Mouse (Mus musculus) heart, adult 2 months (tissue): Measurements from ENCODE around the gene Bcap31. TPM values are rescaled to one million over a fixed set of nuclear protein-coding genes. Genes with fewer than 3 reads are reported as not detected.

ENCODE experiments used
- DNase-seq, 2 experiments: peaks; one replicate each; pipeline ENCODE4 v3.0.0; 2021
- H3K27ac ChIP-seq: fragments of 200-600 bp; 2 replicates; pipeline ENCODE4 v1.8.1; 2022
- H3K27me3 ChIP-seq: fragments of 200-500 bp; 2 replicates; pipeline ENCODE4 v1.6.1; 2012; ENCODE audit warnings: mild to moderate bottlenecking, low read length, inconsistent platforms, mixed read lengths; ENCODE audit not compliant: control insufficient read depth, insufficient read depth
- H3K36me3 ChIP-seq: fragments of 200-500 bp; 2 replicates; pipeline ENCODE4 v1.6.1; 2012; ENCODE audit warnings: low read length, inconsistent platforms; ENCODE audit not compliant: control insufficient read depth, insufficient read depth
- H3K4me1 ChIP-seq: fragments of 200-500 bp; 2 replicates; pipeline ENCODE4 v1.6.1; 2011; ENCODE audit warnings: low read length; ENCODE audit not compliant: control insufficient read depth, insufficient read depth
- H3K4me3 ChIP-seq: fragments of 200-600 bp; 2 replicates; pipeline ENCODE4 v1.8.1; 2022
- H3K79me2 ChIP-seq: fragments of 200-500 bp; replicated peaks from 2 replicates; pipeline ENCODE4 v1.6.1; 2012; ENCODE audit warnings: mild to moderate bottlenecking, inconsistent platforms, low read length, moderate library complexity, mixed read lengths; ENCODE audit not compliant: control insufficient read depth, insufficient read depth
- H3K9ac ChIP-seq: fragments of 200-500 bp; 2 replicates; pipeline ENCODE4 v1.6.1; 2012; ENCODE audit warnings: low read depth, mild to moderate bottlenecking, control low read depth, inconsistent platforms, low read length, mixed read lengths
- CTCF ChIP-seq: fragments of 200-600 bp; IDR thresholded peaks from 2 replicates; pipeline ENCODE4 v1.8.1; 2022; ENCODE audit warnings: antibody characterized with exemption, mild to moderate bottlenecking, moderate library complexity
- EP300 ChIP-seq: fragments of 200-500 bp; IDR thresholded peaks from 2 replicates; pipeline ENCODE4 v1.6.1; 2011; ENCODE audit warnings: low read depth, low read length, control low read depth; ENCODE audit not compliant: insufficient read depth
- POLR2A ChIP-seq: fragments of 200-500 bp; IDR thresholded peaks from 2 replicates; pipeline ENCODE4 v1.6.1; 2011; ENCODE audit warnings: mild to moderate bottlenecking, low read depth, low read length, control low read depth; ENCODE audit not compliant: insufficient read depth
- WGBS: fragments of 180-500 bp; shearing (Covaris S2); methylation state at CpG from one replicate; pipeline ENCODE4 v1.1.7; 2018; 5-methylcytosine and 5-hydroxymethylcytosine counted together
- intact Hi-C: fragments of 180-260 bp; cut with DNase I; formaldehyde crosslinking; loops from one replicate; pipeline ENCODE4 v1.15.1; 2025
- polyA plus RNA-seq: library from polyadenylated mRNA; depleted of rRNA; stranded (reverse); fragments of >200 nt; gene quantifications from 2 replicates; pipeline ENCODE4 v1.2.3, GENCODE M21; 2012
- total RNA-seq, 2 experiments: library from RNA; stranded (reverse); gene quantifications; 2 replicates each; pipeline ENCODE4 v1.2.3; 2021

Bcap31 gene
- total and polyA plus RNA-seq, 3 experiments = 43.1 to 79.5 (median 71.8) TPM

GRCm38 (mm10) chrX:73659575-73660283 lies 56.2 kb downstream of the Bcap31 start, which contains the start of gene Pnck:
TSS of gene Pnck (minus strand) at chrX:73660117.
- WGBS = 30% methylated on average over 44 of the region's 57 CpGs
- H3K36me3 ChIP-seq = no peaks in the 10 kb centered on the region
- TF ChIP-seq CTCF = no peak
- TF ChIP-seq EP300 = no peak
- no peak for TF ChIP-seq POLR2A
- H3K9ac ChIP-seq = peak within 1 kb of the TSS; percentile 57
- no peak within 1 kb of the TSS; the same call in 1 of the 2 replicates for H3K27ac ChIP-seq
- intact Hi-C loops = loop anchor here (5.0 kb wide), 1 partner anchor 652 kb away; no protein-coding TSS in a partner anchor
- H3K79me2 ChIP-seq = no peaks in the 10 kb centered on the region
- peak within 1 kb of the TSS; percentile 41 for H3K4me3 ChIP-seq
- H3K4me1 ChIP-seq = no peaks in the 10 kb centered on the region
- no peak for DNase-seq
- H3K27me3 ChIP-seq = no peaks in the 10 kb centered on the region

GRCm38 (mm10) chrX:73658936-73659574 lies 56.9 kb downstream of the Bcap31 start:
- TF ChIP-seq POLR2A (no peak), CTCF (no peak), EP300 (no peak)
- no peak overlapping the region for H3K27ac ChIP-seq
- H3K79me2 ChIP-seq = no peaks in the 10 kb centered on the region
- H3K4me3 ChIP-seq = no peak overlapping the region
- no peak for DNase-seq
- no peak overlapping the region for H3K9ac ChIP-seq
- H3K27me3 ChIP-seq = no peaks in the 10 kb centered on the region
- WGBS = 69% methylated on average over 13 of the region's 13 CpGs
- H3K36me3 ChIP-seq = no peaks in the 10 kb centered on the region
- intact Hi-C loops = no loop called here
- H3K4me1 ChIP-seq = no peaks in the 10 kb centered on the region

- WGBS = 53% methylated on average over 7 of the region's 7 CpGs
- no peak overlapping the region for H3K27ac ChIP-seq
- intact Hi-C loops = no loop called here
Observed at GRCm38 (mm10) chrX:73658391-73658790, 57.6 kb downstream of the Bcap31 start.

GRCm38 (mm10) chrX:73655529-73655928 lies 60.4 kb downstream of the Bcap31 start:
- H3K4me3 ChIP-seq = no peak overlapping the region
- no peaks in the 10 kb centered on the region for H3K79me2 ChIP-seq
- no peaks in the 10 kb centered on the region for H3K4me1 ChIP-seq
- no peak overlapping the region for H3K9ac ChIP-seq
- 59% methylated on average over 3 of the region's 3 CpGs for WGBS
- no peak for DNase-seq
- H3K27ac ChIP-seq = no peak overlapping the region
- TF ChIP-seq POLR2A (no peak), EP300 (no peak), CTCF (peak; percentile 59)
- H3K36me3 ChIP-seq = no peaks in the 10 kb centered on the region
- intact Hi-C loops = loop anchor here (2.0 kb wide), 1 partner anchor 113 kb away; no protein-coding TSS in a partner anchor
- no peaks in the 10 kb centered on the region for H3K27me3 ChIP-seq

More at GRCm38 (mm10) chrX:73658391-73658790, 57.6 kb downstream of the Bcap31 start:
- H3K4me1 ChIP-seq = no peaks in the 10 kb centered on the region
- no peaks in the 10 kb centered on the region for H3K36me3 ChIP-seq
- no peak overlapping the region for H3K4me3 ChIP-seq
- H3K9ac ChIP-seq = no peak overlapping the region
- H3K79me2 ChIP-seq = no peaks in the 10 kb centered on the region
- no peak for DNase-seq
- H3K27me3 ChIP-seq = no peaks in the 10 kb centered on the region
- TF ChIP-seq POLR2A (no peak), EP300 (no peak)

GRCm38 (mm10) chrX:73654177-73654576 lies 61.8 kb downstream of the Bcap31 start:
- DNase-seq = peak; percentile 47 to 66
- intact Hi-C loops = loop anchor here (1.0 to 5.0 kb wide), 4 partner anchors 62 to 202 kb away; no protein-coding TSS in a partner anchor
- Histone ChIP-seq H3K27me3 (no peaks in the 10 kb centered on the region), H3K9ac (no peak overlapping the region), H3K4me3 (no peak overlapping the region), H3K27ac (no peak overlapping the region), H3K4me1 (no peaks in the 10 kb centered on the region), H3K79me2 (no peaks in the 10 kb centered on the region), H3K36me3 (no peaks in the 10 kb centered on the region)
- TF ChIP-seq EP300 (peak; percentile 83), POLR2A (no peak), CTCF (peak; percentile 91)
- 18% methylated on average over 6 of the region's 6 CpGs for WGBS

- Histone ChIP-seq H3K4me1 (no peaks in the 10 kb centered on the region), H3K27ac (no peak overlapping the region), H3K36me3 (no peaks in the 10 kb centered on the region), H3K27me3 (no peaks in the 10 kb centered on the region), H3K4me3 (no peak overlapping the region), H3K9ac (no peak overlapping the region), H3K79me2 (no peaks in the 10 kb centered on the region)
- WGBS = 78% methylated on average over 6 of the region's 6 CpGs
- TF ChIP-seq POLR2A = no peak
- no peak for TF ChIP-seq CTCF
- TF ChIP-seq EP300 = no peak
- intact Hi-C loops = loop anchor here (5.0 kb wide), 2 partner anchors 61 to 201 kb away; no protein-coding TSS in a partner anchor
- no peak for DNase-seq
Observed at GRCm38 (mm10) chrX:73653392-73653791, 62.6 kb downstream of the Bcap31 start.
